Mouse (Mus musculus) neural tube, embryonic 14.5 days (tissue): ENCODE data around the gene Adcy9. TPM values are rescaled to one million over a fixed set of nuclear protein-coding genes. Genes with fewer than 3 reads are reported as not detected.
A peak's percentile ranks its signal among the peaks of the same experiment; 100 is the strongest.

ENCODE experiments used
- ATAC-seq: fragments of 200-750 bp; cut with Nextera tagmentation; 2 replicates; pipeline ENCODE4 v1.8.0; 2017; ENCODE audit warnings: low read depth, mild to moderate bottlenecking, moderate TSS enrichment, moderate library complexity
- H3K27ac ChIP-seq: fragments of 300-500 bp; sonication (generic); 2 replicates; pipeline ENCODE4 v1.5.1; 2014; ENCODE audit warnings: low read depth, mild to moderate bottlenecking, control low read depth, low read length, moderate library complexity, mixed read lengths
- H3K27me3 ChIP-seq: fragments of 300-500 bp; sonication (generic); 2 replicates; pipeline ENCODE4 v1.6.1; 2014; ENCODE audit warnings: low read length; ENCODE audit not compliant: control insufficient read depth, insufficient read depth
- H3K36me3 ChIP-seq: fragments of 300-500 bp; sonication (generic); 2 replicates; pipeline ENCODE4 v1.6.1; 2014; ENCODE audit warnings: low read length, mixed read lengths; ENCODE audit not compliant: control insufficient read depth, insufficient read depth
- H3K4me1 ChIP-seq: fragments of 300-500 bp; sonication (generic); 2 replicates; pipeline ENCODE4 v1.6.1; 2014; ENCODE audit warnings: low read length; ENCODE audit not compliant: control insufficient read depth, insufficient read depth
- H3K4me2 ChIP-seq: fragments of 300-500 bp; sonication (generic); 2 replicates; pipeline ENCODE4 v1.6.1; 2014; ENCODE audit warnings: mild to moderate bottlenecking, low read depth, low read length, control low read depth
- H3K4me3 ChIP-seq: fragments of 300-500 bp; sonication (generic); 2 replicates; pipeline ENCODE4 v1.5.1; 2014; ENCODE audit warnings: low read depth, low read length, control low read depth, mixed read lengths
- H3K9ac ChIP-seq: fragments of 300-500 bp; sonication (generic); replicated peaks from 2 replicates; pipeline ENCODE4 v1.6.1; 2014; ENCODE audit warnings: low read depth, mild to moderate bottlenecking, control low read depth, low read length, mixed read lengths
- H3K9me3 ChIP-seq: fragments of 300-500 bp; sonication (generic); 2 replicates; pipeline ENCODE4 v1.6.1; 2016; ENCODE audit warnings: low read length; ENCODE audit not compliant: control insufficient read depth
- WGBS: fragments of 180-500 bp; shearing (Covaris S2); extraction: QIAGEN DNeasy Blood & Tissue Kit; methylation state at CpG from one replicate; pipeline ENCODE4 v1.1.7; 2014; 5-methylcytosine and 5-hydroxymethylcytosine counted together
- polyA plus RNA-seq: library from polyadenylated mRNA; unstranded; fragments of >200 nt; fragmentation: Nextera tagmentation; extraction: Ambion mirVana; gene quantifications from 2 replicates; pipeline ENCODE4 v1.2.1, GENCODE M21; 2014

Adcy9 gene
- 6.4 and 6.7 TPM in 2 replicates for polyA plus RNA-seq

- Histone ChIP-seq H3K4me2 (peak within 1 kb of the TSS; percentile 95), H3K4me3 (peak within 1 kb of the TSS; percentile 80), H3K9me3 (no peaks in the 10 kb centered on the region), H3K27ac (peak within 1 kb of the TSS; percentile 80), H3K36me3 (no peaks in the 10 kb centered on the region), H3K4me1 (peaks cover 20% of the 10 kb centered on the region), H3K9ac (peak within 1 kb of the TSS; percentile 90), H3K27me3 (no peaks in the 10 kb centered on the region; the same call in 1 of the 2 replicates)
- WGBS: under 1% methylated on average over 14 of the region's 64 CpGs
- ATAC-seq: peak; percentile 89
These were observed at the start of gene Adcy9 for GRCm38 (mm10) chr16:4420298-4421054. Gene Adcy9, minus strand, starts transcription at chr16:4420498.

DNA sequence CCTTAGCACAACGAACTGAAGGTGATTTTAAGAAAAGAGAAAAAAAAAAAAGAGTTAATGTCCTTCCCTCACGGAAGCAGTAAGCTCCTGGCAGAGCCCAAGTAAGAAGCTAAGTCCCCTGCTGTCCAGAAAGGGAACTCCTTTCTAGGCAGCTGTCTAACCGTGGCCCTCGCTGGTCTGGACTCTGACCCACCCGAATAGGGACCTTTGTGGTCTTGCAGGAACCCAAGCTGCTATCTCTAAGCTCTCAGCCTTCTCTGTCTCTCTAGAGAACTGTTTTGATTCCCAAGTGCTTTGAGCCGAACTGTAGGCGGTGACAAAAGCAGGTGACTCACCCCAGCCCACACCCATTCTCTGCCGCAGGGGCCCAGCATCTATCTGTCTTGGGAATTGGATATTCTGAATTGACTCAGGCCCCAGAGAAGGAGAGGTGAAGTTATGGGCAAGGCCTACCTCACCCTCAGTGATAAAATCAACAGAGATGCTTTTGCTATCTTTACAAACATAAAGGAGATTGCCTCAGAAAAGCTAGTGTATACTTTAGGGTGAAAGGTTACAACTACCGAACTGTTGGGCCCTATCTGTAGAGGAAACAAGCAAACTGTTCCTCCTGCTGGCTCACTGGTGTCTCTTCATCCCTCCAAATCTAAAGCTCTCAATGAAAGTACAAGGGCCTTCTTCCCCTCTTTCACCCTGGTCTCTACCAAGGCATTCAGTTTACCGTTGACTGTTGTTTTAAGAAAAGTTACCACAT lies 49.5 kb upstream of the Adcy9 start:
- H3K9me3 ChIP-seq: no peaks in the 10 kb centered on the region
- H3K27me3 ChIP-seq: no peaks in the 10 kb centered on the region
- no peak overlapping the region for H3K4me3 ChIP-seq
- no peak overlapping the region for H3K4me2 ChIP-seq
- no peaks in the 10 kb centered on the region for H3K36me3 ChIP-seq
- ATAC-seq: no peak
- H3K27ac ChIP-seq: no peak overlapping the region
- H3K9ac ChIP-seq: no peak overlapping the region
- WGBS: 77% methylated on average over 10 of the region's 10 CpGs
- H3K4me1 ChIP-seq: no peaks in the 10 kb centered on the region

DNA sequence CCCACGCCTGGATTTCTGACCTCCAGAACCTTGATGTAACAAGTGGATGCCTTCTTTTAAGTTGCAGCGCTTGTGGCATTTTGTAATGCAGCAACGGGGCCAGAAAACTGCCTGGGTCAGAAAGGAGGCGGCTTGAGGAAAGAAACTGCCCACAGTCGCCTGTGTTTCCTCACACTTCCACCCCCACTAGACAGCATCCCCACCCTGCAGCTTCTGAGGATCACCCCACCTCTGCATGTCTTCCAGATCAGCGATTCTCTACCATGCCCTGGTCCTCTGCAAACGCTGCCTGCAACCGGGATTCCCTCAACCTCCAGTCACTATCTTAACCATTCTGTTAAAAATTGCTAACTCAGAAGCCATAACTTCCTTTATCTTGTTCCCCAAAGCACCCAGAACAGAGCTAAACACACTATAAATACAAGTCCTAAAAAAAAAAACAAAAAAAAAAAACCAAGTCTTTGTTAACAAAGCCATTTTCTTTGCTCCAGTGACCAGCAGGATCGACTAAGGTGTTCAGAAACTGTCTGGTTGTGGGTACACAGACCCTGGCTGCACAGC lies 44.3 kb upstream of the Adcy9 start:
- Histone ChIP-seq H3K27ac (no peak overlapping the region), H3K4me2 (no peak overlapping the region), H3K4me1 (no peaks in the 10 kb centered on the region), H3K36me3 (no peaks in the 10 kb centered on the region), H3K9ac (no peak overlapping the region), H3K9me3 (no peaks in the 10 kb centered on the region), H3K27me3 (no peaks in the 10 kb centered on the region), H3K4me3 (no peak overlapping the region)
- ATAC-seq: no peak
- WGBS: 79% methylated on average over 9 of the region's 9 CpGs

- no peak for ATAC-seq
- no peaks in the 10 kb centered on the region for H3K4me1 ChIP-seq
These were observed 37.6 kb upstream of the Adcy9 start for GRCm38 (mm10) chr16:4457927-4458326.

GRCm38 (mm10) chr16:4456391-4456790 lies 36.1 kb upstream of the Adcy9 start:
- Histone ChIP-seq H3K4me2 (no peak overlapping the region), H3K4me1 (no peaks in the 10 kb centered on the region), H3K36me3 (no peaks in the 10 kb centered on the region), H3K9ac (no peak overlapping the region), H3K4me3 (no peak overlapping the region), H3K27ac (no peak overlapping the region), H3K27me3 (no peaks in the 10 kb centered on the region), H3K9me3 (no peaks in the 10 kb centered on the region)
- 83% methylated on average over 5 of the region's 5 CpGs for WGBS
- no peak for ATAC-seq

More at GRCm38 (mm10) chr16:4457927-4458326, 37.6 kb upstream of the Adcy9 start:
- Histone ChIP-seq H3K36me3 (no peaks in the 10 kb centered on the region), H3K4me3 (no peak overlapping the region), H3K27ac (no peak overlapping the region), H3K4me2 (no peak overlapping the region), H3K9ac (no peak overlapping the region), H3K27me3 (no peaks in the 10 kb centered on the region), H3K9me3 (no peaks in the 10 kb centered on the region)
- WGBS: 90% methylated on average over 3 of the region's 3 CpGs

- no peak overlapping the region for H3K9ac ChIP-seq
- H3K27me3 ChIP-seq: no peaks in the 10 kb centered on the region
- no peak for ATAC-seq
- WGBS: 90% methylated on average over 4 of the region's 4 CpGs
- no peak overlapping the region for H3K4me3 ChIP-seq
- H3K9me3 ChIP-seq: no peaks in the 10 kb centered on the region
- no peak overlapping the region for H3K27ac ChIP-seq
- H3K36me3 ChIP-seq: no peaks in the 10 kb centered on the region
- H3K4me2 ChIP-seq: no peak overlapping the region
- H3K4me1 ChIP-seq: no peaks in the 10 kb centered on the region
These were observed 35.4 kb upstream of the Adcy9 start for GRCm38 (mm10) chr16:4455693-4456092.

DNA sequence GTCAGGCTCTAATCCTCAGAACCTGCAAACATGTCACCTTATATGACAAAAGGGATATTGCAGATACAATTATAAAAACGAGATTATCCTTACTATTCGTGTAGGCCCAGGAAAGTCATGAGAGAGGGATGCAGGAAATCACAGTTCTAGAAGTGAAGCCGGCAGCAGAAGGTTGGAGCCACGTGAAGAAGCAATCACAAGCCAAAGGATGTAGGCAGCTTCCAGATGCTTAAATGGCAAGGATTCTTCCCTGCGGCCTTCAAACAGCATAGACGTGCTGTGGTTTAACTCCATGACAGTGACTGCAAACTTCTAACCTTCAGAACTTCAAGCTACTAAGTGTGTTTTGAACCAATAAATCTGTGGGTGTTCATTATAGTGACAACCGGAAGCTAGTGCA lies 34.3 kb upstream of the Adcy9 start:
- no peaks in the 10 kb centered on the region for H3K36me3 ChIP-seq
- no peaks in the 10 kb centered on the region for H3K4me1 ChIP-seq
- H3K9ac ChIP-seq: no peak overlapping the region
- no peak overlapping the region for H3K27ac ChIP-seq
- H3K4me3 ChIP-seq: no peak overlapping the region
- H3K9me3 ChIP-seq: no peaks in the 10 kb centered on the region
- no peak overlapping the region for H3K4me2 ChIP-seq
- WGBS: 92% methylated on average over 7 of the region's 7 CpGs
- no peaks in the 10 kb centered on the region for H3K27me3 ChIP-seq
- ATAC-seq: no peak

DNA sequence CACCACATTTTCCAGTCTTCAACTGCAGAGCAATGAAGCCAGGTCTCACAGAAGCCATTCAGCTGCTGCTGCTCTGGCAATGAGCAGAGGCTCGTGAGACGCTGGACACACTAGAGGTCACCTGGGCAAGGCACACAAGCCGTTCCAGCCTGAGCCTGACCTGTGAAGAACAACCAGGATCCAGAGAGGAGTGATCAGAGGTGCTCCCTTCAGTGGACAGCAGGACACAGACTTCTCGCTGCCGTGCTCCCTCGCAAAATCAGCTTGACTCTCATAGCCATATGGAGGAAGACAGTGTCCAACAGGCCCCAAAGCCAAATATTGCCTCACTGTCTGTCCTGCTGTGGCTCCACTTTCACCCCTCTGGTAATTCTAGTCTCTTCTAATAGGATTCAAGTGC lies 29.1 kb upstream of the Adcy9 start:
- no peak overlapping the region for H3K4me3 ChIP-seq
- H3K9me3 ChIP-seq: no peaks in the 10 kb centered on the region
- no peak for ATAC-seq
- H3K4me2 ChIP-seq: no peak overlapping the region
- H3K9ac ChIP-seq: no peak overlapping the region
- no peaks in the 10 kb centered on the region for H3K36me3 ChIP-seq
- H3K4me1 ChIP-seq: no peaks in the 10 kb centered on the region
- no peaks in the 10 kb centered on the region for H3K27me3 ChIP-seq
- 92% methylated on average over 6 of the region's 6 CpGs for WGBS
- H3K27ac ChIP-seq: no peak overlapping the region

DNA sequence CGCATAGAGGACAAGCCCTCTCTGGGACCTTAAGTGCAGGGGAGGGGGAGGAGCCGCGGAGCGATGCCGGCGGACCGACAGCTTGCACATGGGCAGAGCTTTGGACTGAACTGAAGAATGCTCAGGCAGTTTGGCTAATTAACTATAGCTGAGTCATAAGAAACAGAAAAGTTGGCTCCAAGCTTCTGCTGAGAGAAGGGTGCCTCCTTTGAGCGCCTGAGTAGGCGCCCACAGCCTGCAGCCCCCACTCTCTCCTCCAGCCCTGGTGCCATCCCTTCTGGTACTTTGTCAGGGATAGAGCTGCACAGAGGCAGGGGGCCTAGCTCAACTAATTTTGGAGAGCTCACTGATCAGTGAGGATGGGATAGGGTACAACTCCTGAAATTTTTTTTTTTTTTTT lies 27.9 kb upstream of the Adcy9 start:
- H3K27me3 ChIP-seq: no peaks in the 10 kb centered on the region
- WGBS: 62% methylated on average over 9 of the region's 9 CpGs
- H3K9ac ChIP-seq: no peak overlapping the region
- no peak overlapping the region for H3K4me3 ChIP-seq
- no peaks in the 10 kb centered on the region for H3K4me1 ChIP-seq
- no peak for ATAC-seq
- no peak overlapping the region for H3K4me2 ChIP-seq
- no peaks in the 10 kb centered on the region for H3K36me3 ChIP-seq
- no peak overlapping the region for H3K27ac ChIP-seq
- no peaks in the 10 kb centered on the region for H3K9me3 ChIP-seq
